Mouse (Mus musculus) ES-E14 (cell line): Measurements from ENCODE around the gene Eif2b2. TPM values are rescaled to one million over a fixed set of nuclear protein-coding genes. Genes with fewer than 3 reads are reported as not detected.

Source experiments
- DNase-seq: peaks from one replicate; pipeline ENCODE4 v3.0.0-alpha.2; 2013; ENCODE audit warnings: low read depth, low spot score
- H3K27ac ChIP-seq: 2 replicates; pipeline ENCODE4 v1.5.1; 2012; ENCODE audit warnings: low read depth, mild to moderate bottlenecking, low read length, moderate library complexity, mixed read lengths; ENCODE audit not compliant: poor library complexity, insufficient read depth, severe bottlenecking
- H3K36me3 ChIP-seq: 2 replicates; pipeline ENCODE4 v1.6.1; 2012; ENCODE audit warnings: mild to moderate bottlenecking, low read length, moderate library complexity, mixed read lengths; ENCODE audit not compliant: control insufficient read depth, poor library complexity, insufficient read depth, severe bottlenecking
- H3K4me1 ChIP-seq, 2 experiments: fragments of 150-350 bp in 1 of 2; sonication (generic) in 1 of 2; 2 replicates each; pipeline ENCODE4 v1.6.1; 2012; ENCODE audit warnings: low read length in 2 of 2, mild to moderate bottlenecking in 1 of 2, mixed read lengths in 1 of 2; ENCODE audit not compliant: control insufficient read depth in 2 of 2, insufficient read depth in 2 of 2, poor library complexity in 1 of 2
- H3K4me3 ChIP-seq, 2 experiments: fragments of 150-350 bp in 1 of 2; sonication (generic) in 1 of 2; 2 replicates each; pipeline ENCODE4 v1.5.1; 2012; ENCODE audit warnings: low read length in 2 of 2, low read depth in 1 of 2, mild to moderate bottlenecking in 1 of 2, mixed read lengths in 1 of 2; ENCODE audit not compliant: insufficient read depth in 1 of 2, poor library complexity in 1 of 2, severe bottlenecking in 1 of 2
- H3K9ac ChIP-seq: 2 replicates; pipeline ENCODE4 v1.6.1; 2012; ENCODE audit warnings: low read depth, mild to moderate bottlenecking, low read length, mixed read lengths; ENCODE audit not compliant: poor library complexity, insufficient read depth, severe bottlenecking
- H3K9me3 ChIP-seq: fragments of 150-350 bp; sonication (generic); 2 replicates; pipeline ENCODE4 v1.6.1; 2012; ENCODE audit warnings: low read depth, mild to moderate bottlenecking, low read length; ENCODE audit not compliant: control insufficient read depth, insufficient read depth
- CHD2 ChIP-seq: IDR thresholded peaks from 2 replicates; pipeline ENCODE4 v1.6.1; 2014; ENCODE audit warnings: mild to moderate bottlenecking, low read depth, low read length, inconsistent platforms
- HCFC1 ChIP-seq: IDR thresholded peaks from 2 replicates; pipeline ENCODE4 v1.6.1; 2012; ENCODE audit warnings: low read length, inconsistent platforms, borderline replicate concordance; ENCODE audit not compliant: insufficient read depth
- MAFK ChIP-seq: IDR thresholded peaks from 2 replicates; pipeline ENCODE4 v1.6.1; 2014; ENCODE audit warnings: mild to moderate bottlenecking, low read depth, low read length, inconsistent platforms; ENCODE audit not compliant: insufficient read depth
- ZC3H11A ChIP-seq: IDR thresholded peaks from 2 replicates; pipeline ENCODE4 v1.6.1; 2012; ENCODE audit warnings: low read depth, mild to moderate bottlenecking, inconsistent platforms, low read length, borderline replicate concordance
- ZNF384 ChIP-seq: IDR thresholded peaks from 2 replicates; pipeline ENCODE4 v1.6.1; 2012; ENCODE audit warnings: low read depth, low read length, inconsistent platforms
- in situ Hi-C, 2 experiments: fragments of 600-800 bp; cut with MboI; formaldehyde crosslinking; loops; one replicate each; pipeline ENCODE4 v1.15.1; 2025; ENCODE audit warnings: low sequenced_read_pairs in 2 of 2, inconsistent platforms in 1 of 2; ENCODE audit not compliant: unreplicated experiment in 2 of 2
- total RNA-seq: library from RNA; depleted of rRNA; stranded (reverse); fragments of 300-350 nt; gene quantifications from 2 replicates; pipeline ENCODE4 v1.2.3, GENCODE M21; 2012

Eif2b2 gene
- total RNA-seq, 1 experiment, result 136 TPM

- in situ Hi-C loops, result no loop called here
- H3K9ac ChIP-seq, result no peak overlapping the region
- H3K27ac ChIP-seq, result no peak overlapping the region
- H3K36me3 ChIP-seq, result 0 out of 2 replicates have a peak, but pooled peaks cover 3% of the 10 kb centered on the region
- no peak overlapping the region for H3K4me3 ChIP-seq
- TF ChIP-seq MAFK, result no peak
- no peak for TF ChIP-seq HCFC1
- TF ChIP-seq CHD2, result no peak
- no peak for TF ChIP-seq ZNF384
- TF ChIP-seq ZC3H11A, result no peak
- no peak for DNase-seq
- H3K4me1 ChIP-seq, result no peaks in the 10 kb centered on the region; a peak in 1 of 4 replicates
- H3K9me3 ChIP-seq, result no peaks in the 10 kb centered on the region
Observed at GRCm38 (mm10) chr12:85262489-85262888, 43.2 kb downstream of the Eif2b2 start.

- in situ Hi-C loops, result no loop called here
- Histone ChIP-seq H3K9me3 (no peaks in the 10 kb centered on the region), H3K4me1 (no peaks in the 10 kb centered on the region; a peak in 1 of 4 replicates), H3K27ac (no peak overlapping the region), H3K4me3 (no peak overlapping the region), H3K9ac (no peak overlapping the region), H3K36me3 (0 out of 2 replicates have a peak, but pooled peaks cover 3% of the 10 kb centered on the region)
- no peak for DNase-seq
- no peak for TF ChIP-seq CHD2
- TF ChIP-seq HCFC1, result no peak
- TF ChIP-seq ZC3H11A, result no peak
- TF ChIP-seq ZNF384, result no peak
- TF ChIP-seq MAFK, result no peak
Observed at GRCm38 (mm10) chr12:85263190-85263589, 43.9 kb downstream of the Eif2b2 start.

GRCm38 (mm10) chr12:85264531-85264930, 45.2 kb downstream of the Eif2b2 start:
- TF ChIP-seq CHD2 (no peak), MAFK (no peak), ZC3H11A (no peak), HCFC1 (no peak)
- no peak overlapping the region for H3K27ac ChIP-seq
- DNase-seq, result no peak
- no peak overlapping the region for H3K9ac ChIP-seq
- no peak overlapping the region for H3K4me3 ChIP-seq
- no peaks in the 10 kb centered on the region for H3K36me3 ChIP-seq
- H3K4me1 ChIP-seq, result peaks cover 2% of the 10 kb centered on the region in 2 experiments; a peak in 3 of 4 replicates
- H3K9me3 ChIP-seq, result no peaks in the 10 kb centered on the region
- in situ Hi-C loops, result no loop called here

GRCm38 (mm10) chr12:85264940-85265339, 45.7 kb downstream of the Eif2b2 start:
- DNase-seq, result no peak
- TF ChIP-seq ZC3H11A, result no peak
- no peak for TF ChIP-seq ZNF384
- no peak for TF ChIP-seq HCFC1
- no peak for TF ChIP-seq MAFK
- no peak for TF ChIP-seq CHD2
- no peak overlapping the region for H3K9ac ChIP-seq
- H3K27ac ChIP-seq, result no peak overlapping the region
- no peak overlapping the region for H3K4me3 ChIP-seq
- H3K4me1 ChIP-seq, result peaks cover 2 to 4% of the 10 kb centered on the region in 2 experiments; a peak in 3 of 4 replicates
- no peaks in the 10 kb centered on the region for H3K36me3 ChIP-seq
- in situ Hi-C loops, result no loop called here
- no peaks in the 10 kb centered on the region for H3K9me3 ChIP-seq

GRCm38 (mm10) chr12:85266248-85266647, 47.0 kb downstream of the Eif2b2 start:
- no peak for DNase-seq
- peaks cover 2 to 6% of the 10 kb centered on the region in 2 experiments; a peak in 3 of 4 replicates for H3K4me1 ChIP-seq

More at GRCm38 (mm10) chr12:85266248-85266647, 47.0 kb downstream of the Eif2b2 start:
- Histone ChIP-seq H3K9me3 (no peaks in the 10 kb centered on the region), H3K4me3 (no peak overlapping the region), H3K9ac (no peak overlapping the region), H3K36me3 (no peaks in the 10 kb centered on the region), H3K27ac (no peak overlapping the region)
- TF ChIP-seq ZC3H11A, result no peak
- TF ChIP-seq MAFK, result no peak
- no peak for TF ChIP-seq HCFC1
- TF ChIP-seq CHD2, result no peak
- TF ChIP-seq ZNF384, result no peak
- in situ Hi-C loops, result no loop called here
